Mouse (Mus musculus) testis, postnatal 14 days (tissue): ENCODE measurements around the gene Lamb3.
A peak's percentile ranks its signal among the peaks of the same experiment; 100 is the strongest.

Experiments used
- DNase-seq: peaks from one replicate; pipeline ENCODE4 v3.0.0; 2021; ENCODE audit warnings: low spot score

The Lamb3 gene

DNA sequence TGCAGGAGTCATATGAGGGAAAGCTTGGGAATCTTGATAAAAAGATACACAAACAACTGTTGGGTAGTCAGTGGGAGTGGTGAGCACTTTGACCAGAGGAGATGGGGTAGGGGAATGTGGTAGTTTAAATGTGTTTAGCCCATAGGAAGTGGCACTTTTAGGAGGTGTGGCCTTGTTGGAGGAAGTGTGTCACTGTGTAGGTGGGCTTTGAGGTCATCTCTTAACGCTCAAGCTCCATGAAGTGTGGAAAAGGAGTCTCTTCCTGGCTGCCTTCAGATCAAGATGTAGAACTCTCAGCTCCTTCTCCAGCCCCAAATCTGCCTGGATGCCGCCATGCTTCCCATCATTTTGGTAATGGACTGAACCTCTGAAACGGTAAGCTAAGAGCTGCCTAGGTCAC, at the start of gene Lamb3:
Gene Lamb3 (plus strand): TSS at position 197 of the 400 bp plus-strand sequence.
- DNase-seq: no peak

- DNase-seq: peak; percentile 48
Observed at GRCm38 (mm10) chr1:193159163-193159562, 48.3 kb upstream of the Lamb3 start.

- no peak for DNase-seq
Observed at GRCm38 (mm10) chr1:193159613-193160012, 47.9 kb upstream of the Lamb3 start.

DNA sequence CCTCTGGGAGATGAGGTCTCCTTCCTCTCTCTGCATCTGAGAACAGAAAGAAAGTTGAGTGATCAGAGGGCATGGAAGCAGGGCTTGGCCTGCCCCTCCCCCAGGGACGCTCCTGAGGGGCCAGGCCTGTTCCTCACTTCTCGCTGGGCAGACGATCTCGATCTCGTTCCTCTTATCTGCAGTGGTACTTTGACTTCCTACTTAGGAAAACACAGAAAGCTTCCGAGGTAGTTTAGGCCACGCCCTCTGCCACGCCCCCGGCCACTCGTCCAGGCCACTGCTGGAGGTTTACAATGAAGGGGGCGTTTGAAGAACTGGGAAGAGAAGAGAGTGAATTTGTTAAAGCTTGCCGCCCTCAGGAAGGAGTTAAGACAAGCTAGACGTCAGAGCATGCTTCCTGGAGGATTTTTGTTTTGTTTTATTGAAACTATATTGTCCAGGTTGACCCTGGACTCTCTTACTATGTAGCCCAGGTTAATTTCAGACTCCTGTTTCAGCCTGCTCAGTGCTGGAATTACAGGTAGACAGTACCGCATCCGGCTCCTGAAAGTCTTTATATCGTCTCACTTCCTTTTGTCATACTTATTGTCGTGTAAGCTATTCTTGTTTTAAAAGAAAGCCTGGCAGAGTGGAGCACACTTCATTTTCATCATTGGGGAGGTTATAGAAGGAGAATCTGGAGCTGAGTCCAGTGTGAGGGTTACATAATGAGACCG, 47.0 kb upstream of the Lamb3 start:
- DNase-seq: no peak

DNA sequence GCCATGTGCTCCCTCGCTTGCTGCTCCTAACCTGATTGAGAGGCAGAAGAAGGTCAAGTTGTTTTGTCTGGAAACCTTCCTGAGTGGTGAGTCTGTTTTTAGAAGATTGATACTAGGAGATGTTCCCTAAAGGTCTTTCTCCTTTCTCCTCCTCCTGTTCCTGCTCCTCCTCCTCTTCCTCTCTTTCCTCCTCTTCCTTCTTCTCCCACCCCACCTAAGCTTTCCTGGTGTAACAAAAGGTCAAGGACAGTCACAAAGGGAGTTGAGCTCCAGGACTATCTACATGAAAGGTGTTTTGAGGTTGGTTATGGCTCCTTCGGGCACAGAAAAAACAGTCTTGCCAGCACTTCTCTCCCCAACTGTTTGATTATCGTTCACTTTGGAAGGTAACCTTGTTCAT, 39.8 kb upstream of the Lamb3 start, which contains the start of gene A130010J15Rik:
Gene A130010J15Rik (plus strand): TSS at position 301 of the 400 bp plus-strand sequence.
- no peak for DNase-seq

DNA sequence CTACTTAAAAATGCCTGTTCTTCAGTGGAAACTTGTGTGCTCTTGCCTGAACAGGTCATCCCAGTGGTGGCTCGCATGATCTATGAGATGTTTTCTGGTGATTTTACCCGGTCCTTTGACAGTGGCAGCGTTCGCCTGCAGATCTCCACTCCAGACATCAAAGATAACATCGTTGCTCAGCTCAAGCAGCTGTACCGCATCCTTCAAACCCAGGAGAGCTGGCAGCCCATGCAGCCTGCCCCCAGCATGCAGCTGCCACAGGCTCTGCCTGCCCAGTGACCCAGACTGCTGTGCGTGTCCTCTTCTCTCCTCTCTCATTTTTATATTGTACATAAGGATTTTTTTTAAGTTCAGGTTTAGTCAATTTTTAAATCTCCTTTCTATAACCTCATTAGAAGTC, 38.3 kb upstream of the Lamb3 start:
- DNase-seq: no peak

GRCm38 (mm10) chr1:193169856-193170255, 37.6 kb upstream of the Lamb3 start:
- no peak for DNase-seq

DNA sequence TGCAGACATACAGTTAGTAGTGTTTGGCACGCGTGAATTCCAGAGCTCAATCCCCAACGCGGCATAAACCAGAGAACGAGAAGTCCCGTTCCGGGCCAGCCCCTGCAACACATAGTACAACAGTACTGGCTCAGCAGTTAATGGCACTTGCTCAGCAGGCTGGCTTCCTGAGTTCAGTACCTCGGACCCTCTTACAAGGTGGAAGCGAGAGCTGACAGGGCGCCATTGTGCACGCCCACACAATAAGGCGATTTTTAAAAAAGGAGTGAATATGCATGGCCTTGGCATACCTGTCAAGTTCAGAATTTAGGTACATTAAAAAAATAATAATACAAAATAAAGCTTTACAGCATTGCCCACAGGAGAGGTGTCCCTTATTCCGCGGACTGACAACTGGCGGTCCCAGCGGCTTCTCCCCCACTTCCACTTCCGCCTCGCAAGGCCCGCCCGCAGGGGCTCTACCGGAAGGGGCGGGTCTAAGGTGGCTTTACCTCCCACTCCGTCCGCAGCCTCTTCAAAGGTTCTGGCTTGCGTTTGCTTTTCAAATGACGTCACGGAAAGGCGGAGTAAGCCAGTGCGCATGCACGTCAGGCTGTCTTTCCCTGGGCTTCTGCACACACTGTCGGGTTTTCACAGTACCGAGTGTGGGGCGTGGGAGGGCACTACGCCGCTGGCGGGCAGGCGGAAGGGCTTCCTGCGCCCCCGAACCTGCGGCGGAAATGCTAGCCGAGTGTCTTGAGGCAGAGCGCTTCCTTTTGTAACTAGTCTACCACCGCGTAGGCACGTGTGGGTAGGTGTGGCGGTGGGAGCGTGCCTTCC, 34.3 kb upstream of the Lamb3 start:
- DNase-seq: peak; percentile 94

- DNase-seq: no peak
Observed at GRCm38 (mm10) chr1:193173810-193174129, 33.7 kb upstream of the Lamb3 start.

GRCm38 (mm10) chr1:193174143-193174733, 33.3 kb upstream of the Lamb3 start:
- no peak for DNase-seq

DNA sequence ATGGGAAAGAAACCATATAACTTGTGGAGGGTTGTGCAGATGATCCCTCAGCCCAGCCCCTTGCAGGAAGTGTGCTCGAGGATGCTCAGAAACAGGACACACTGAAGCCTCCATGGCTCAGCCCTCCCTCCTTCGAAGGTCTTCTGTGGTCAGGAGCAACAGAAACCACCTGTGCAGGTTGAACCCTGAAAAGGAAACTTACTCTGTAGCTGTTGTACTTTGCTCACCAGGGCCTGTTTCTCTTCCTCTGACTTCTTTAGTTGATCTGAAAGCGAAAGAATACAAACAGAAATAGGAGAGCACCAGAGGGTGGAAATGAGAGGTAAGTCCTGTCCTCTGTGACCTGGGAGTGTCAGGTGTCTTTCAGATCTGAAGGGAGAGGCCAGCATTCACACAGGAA, 26.4 kb upstream of the Lamb3 start:
- no peak for DNase-seq

GRCm38 (mm10) chr1:193188257-193188656, 19.2 kb upstream of the Lamb3 start:
- DNase-seq: no peak

- DNase-seq: no peak
Observed at GRCm38 (mm10) chr1:193189151-193189621, 18.3 kb upstream of the Lamb3 start.

DNA sequence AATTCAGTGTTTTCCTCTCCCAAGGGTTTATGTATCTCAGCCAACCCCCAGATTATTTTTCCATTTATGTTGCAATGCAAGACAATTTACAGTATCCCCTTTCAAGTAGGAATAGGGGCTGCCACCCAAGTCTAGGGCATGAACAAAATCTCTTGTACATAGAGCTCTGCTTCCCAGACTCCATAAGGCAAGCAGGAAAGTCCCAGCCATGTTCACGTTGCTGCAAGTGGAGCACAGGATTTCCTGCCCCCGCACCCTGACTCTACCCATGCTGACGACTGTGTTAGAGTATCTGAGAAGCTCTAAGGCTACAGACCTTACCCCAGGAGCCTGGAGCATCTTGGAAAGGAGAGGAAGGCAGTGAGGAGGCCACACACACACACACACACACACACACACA, 17.7 kb upstream of the Lamb3 start:
- no peak for DNase-seq

DNA sequence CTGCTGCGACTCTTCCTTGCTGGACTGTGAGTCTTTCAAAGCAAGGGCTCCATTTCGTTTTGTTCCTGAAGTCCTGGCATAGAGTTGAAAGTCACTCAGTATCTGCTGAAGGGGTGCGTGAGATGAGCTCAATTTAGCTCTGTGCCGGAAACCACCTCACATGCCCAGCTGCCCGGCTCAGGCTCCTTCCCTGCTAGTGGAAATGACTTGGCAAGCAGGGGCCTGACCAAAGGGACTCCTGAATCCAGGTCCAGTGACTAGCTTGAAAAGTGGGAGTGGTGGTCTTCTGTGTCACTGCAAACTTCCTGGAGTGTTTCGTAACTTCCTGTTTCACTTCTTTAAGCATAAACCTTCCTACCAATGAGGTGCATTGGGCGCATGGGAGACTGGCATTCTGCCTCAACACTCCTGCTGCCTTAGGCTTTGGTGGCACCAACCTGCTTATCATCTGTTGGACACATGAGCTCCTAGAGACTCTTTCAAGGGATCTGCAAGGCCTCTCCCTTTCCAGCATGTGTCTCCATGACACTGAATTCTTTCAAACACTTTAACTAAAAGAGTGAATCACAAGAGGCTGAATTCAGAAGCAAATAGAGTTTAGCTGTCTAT, 15.7 kb upstream of the Lamb3 start:
- no peak for DNase-seq

GRCm38 (mm10) chr1:193194416-193195140, 12.9 kb upstream of the Lamb3 start:
- DNase-seq: no peak

- DNase-seq: no peak
Observed at GRCm38 (mm10) chr1:193195169-193195810, 12.2 kb upstream of the Lamb3 start.

GRCm38 (mm10) chr1:193197494-193198205, 9.8 kb upstream of the Lamb3 start:
- no peak for DNase-seq

- no peak for DNase-seq
Observed at GRCm38 (mm10) chr1:193198312-193198711, 9.2 kb upstream of the Lamb3 start.

GRCm38 (mm10) chr1:193200640-193201382, 6.7 kb upstream of the Lamb3 start:
- DNase-seq: no peak
